Mouse (Mus musculus) thymus, postnatal 4 days (tissue): ENCODE data around the gene Pold2.

Source experiments
- DNase-seq: peaks from one replicate; pipeline ENCODE4 v3.0.0; 2021

Gene Pold2

GRCm38 (mm10) chr11:5877921-5878526 lies at the start of gene Pold2:
Gene Pold2, minus strand, starts transcription at chr11:5878292.
- peak; percentile 97 for DNase-seq

DNA sequence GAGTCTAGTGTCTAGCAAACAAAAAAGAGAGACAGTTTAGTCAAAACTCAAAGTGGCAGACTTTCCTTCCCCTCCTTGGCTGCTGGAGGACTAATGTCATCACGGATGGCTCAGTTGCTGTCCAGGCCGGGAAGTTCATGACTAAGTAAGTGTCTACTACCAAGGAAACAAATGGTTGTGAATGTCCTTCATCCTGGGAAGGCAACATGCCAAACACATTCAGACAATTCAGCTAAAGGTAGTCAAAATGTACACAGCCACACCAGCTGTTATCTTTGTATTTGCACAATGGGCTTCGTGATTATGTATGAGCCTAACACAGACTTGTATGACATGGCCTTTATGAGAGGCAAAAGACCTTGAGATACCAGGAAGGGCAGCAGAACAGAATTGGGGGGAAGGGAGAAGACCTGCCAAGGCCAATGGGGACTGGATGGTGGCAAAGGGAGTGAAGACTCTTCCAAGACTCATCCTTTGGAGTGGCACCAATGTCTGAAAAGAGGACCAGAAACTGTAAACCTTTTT lies 48.7 kb upstream of the Pold2 start:
- no peak for DNase-seq

DNA sequence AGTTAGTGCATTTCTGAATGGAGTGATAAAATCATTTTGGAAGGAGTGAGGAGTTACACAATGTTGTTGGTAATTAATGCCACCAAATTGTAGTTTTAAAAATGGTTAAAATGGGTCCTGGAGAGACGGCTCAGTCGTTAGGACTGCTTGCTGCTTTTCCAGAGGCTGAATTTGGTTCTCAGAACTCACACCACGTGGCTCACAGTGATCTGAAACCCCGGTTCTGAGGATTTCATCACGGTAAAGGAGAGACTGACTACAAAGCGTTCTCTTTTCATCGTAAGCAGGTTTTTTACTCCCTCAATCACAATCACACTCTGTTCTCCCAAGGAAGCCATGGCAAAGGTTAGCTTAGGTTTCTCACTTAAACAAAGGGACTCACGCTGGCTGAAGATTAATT lies 46.6 kb upstream of the Pold2 start:
- no peak for DNase-seq

GRCm38 (mm10) chr11:5920323-5920960 lies 42.4 kb upstream of the Pold2 start:
- peak; percentile 41 for DNase-seq

GRCm38 (mm10) chr11:5919606-5920005 lies 41.5 kb upstream of the Pold2 start:
- DNase-seq: no peak

- DNase-seq: no peak
Observed at GRCm38 (mm10) chr11:5918111-5918510, 40.0 kb upstream of the Pold2 start.

GRCm38 (mm10) chr11:5916178-5916548 lies 38.1 kb upstream of the Pold2 start:
- DNase-seq: no peak

- DNase-seq: no peak
Observed at GRCm38 (mm10) chr11:5915429-5916177, 37.5 kb upstream of the Pold2 start.

DNA sequence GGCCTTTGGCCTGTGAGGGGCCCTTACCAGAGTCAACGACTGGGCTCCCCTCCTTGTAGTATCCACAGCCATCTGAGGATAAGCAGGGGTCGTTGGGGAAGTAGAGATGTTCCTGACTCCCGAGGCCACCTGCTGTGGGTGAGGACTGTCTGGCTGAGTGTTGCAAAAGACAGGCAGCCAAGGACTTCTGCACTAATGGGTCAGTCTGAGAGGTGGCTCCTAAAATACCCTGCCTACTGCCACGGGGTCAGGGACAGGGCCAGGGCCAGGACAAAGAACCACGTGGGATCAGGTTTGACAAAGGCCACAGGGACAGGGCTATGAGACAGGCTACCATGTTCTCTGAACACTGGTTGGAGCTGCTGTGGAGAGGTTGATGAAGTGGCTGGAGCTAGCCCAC lies 36.8 kb upstream of the Pold2 start:
- DNase-seq: no peak

DNA sequence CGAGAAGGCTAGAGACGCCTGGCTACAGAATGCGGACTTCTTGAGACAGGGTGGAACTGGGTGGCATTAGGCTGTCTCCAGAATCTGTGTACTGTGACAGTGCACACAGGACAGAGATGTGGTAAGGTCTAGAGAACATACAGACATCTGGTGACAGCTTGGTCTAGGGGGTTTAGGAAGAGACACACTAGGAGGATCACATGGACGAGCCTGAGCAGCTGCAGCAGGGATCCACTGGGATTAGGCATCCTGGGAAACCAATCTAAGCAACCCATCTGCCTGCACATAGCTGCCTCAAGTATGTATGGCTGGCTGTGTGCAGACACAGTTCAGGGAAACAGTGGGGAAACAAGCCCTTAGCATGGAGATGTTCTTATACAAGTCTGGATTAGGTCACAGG lies 35.8 kb upstream of the Pold2 start:
- DNase-seq: no peak

GRCm38 (mm10) chr11:5913256-5913655 lies 35.2 kb upstream of the Pold2 start:
- no peak for DNase-seq

DNA sequence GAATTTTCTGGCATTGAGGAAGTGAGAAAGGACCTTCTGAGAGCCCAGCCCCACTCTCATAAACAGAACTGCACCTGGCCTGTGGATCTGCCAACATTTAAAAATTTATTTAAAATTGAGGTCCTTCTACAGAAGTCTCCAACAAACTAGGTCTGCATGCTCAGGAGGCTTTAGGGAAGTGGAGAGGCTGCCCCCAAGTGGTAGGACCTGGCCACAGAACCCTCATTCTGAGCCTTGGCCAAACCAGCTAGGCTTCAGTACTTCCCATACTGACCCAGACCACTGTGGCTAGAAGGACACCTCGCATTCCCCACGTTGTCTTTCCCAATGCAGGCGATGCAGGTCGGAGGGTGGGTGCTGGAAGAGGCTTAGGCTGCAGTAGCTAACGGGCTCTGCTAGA lies 34.5 kb upstream of the Pold2 start:
- peak; percentile 71 for DNase-seq

GRCm38 (mm10) chr11:5908642-5909041 lies 30.6 kb upstream of the Pold2 start:
- DNase-seq: no peak

- DNase-seq: no peak
Observed at GRCm38 (mm10) chr11:5907096-5907495, 29.0 kb upstream of the Pold2 start.

- DNase-seq: no peak
Observed at GRCm38 (mm10) chr11:5905778-5906518, 27.9 kb upstream of the Pold2 start.

GRCm38 (mm10) chr11:5904871-5905270 lies 26.8 kb upstream of the Pold2 start:
- DNase-seq: no peak

DNA sequence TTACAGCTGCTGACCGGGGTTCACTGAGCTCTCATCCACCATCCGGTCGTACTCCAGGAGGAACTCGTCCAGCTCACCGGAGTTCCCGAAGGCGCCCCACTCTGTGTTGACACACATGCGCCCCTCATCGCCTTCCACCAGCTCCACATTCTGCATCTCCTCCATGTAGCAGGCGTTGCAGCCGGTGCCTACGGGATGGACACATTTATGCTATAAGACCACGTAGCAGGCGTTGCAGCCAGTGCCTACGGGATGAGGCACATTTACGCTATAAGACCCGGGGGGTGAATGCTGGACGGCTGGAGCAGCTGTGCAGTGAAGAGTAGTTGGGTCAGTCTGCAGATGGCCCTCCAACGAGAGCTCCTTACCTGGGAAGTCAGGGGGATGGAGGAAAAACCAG lies 26.3 kb upstream of the Pold2 start:
- no peak for DNase-seq

GRCm38 (mm10) chr11:5903844-5904243 lies 25.8 kb upstream of the Pold2 start:
- no peak for DNase-seq

DNA sequence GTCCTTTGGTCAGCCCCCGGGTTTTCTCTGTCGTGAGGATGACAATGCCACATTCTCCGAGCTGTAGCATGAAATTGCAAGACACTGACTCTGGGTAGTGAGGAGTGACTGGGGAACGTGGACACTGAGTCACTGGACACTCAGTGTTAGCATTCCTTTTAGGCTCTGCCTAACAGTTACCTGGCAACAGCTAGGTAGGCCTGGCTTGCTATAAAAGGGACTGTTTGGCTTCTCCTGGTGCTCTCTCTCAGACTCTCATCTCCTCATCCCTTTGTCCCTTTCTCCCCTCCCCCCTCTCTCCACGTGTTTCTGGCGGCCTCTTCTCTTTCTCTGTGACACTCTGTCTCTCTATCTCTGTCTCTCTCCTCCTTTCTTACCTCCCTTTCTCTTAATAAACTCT lies 24.3 kb upstream of the Pold2 start:
- DNase-seq: no peak

DNA sequence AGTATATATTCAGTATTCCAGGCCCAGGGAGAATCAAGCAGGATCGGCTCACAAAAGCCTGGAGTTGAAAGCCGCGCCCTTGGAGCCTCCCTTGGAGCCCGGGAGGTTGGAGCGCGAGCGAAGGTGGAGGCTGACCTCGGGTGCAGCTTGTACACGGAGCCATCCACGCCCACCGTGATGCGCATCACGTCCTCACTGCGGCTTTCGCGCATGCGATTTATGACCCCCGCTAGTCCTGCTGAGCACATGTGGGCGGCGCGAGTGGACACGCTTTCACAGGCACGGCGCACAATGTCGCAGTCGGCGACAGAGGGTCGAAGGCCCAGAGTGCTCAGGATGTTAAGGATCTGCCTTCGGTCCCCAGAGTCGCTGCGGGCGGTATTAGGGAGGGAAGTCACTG lies 23.9 kb upstream of the Pold2 start:
- DNase-seq: peak; percentile 36

- no peak for DNase-seq
Observed at GRCm38 (mm10) chr11:5901320-5901719, 23.2 kb upstream of the Pold2 start.

GRCm38 (mm10) chr11:5899286-5899685 lies 21.2 kb upstream of the Pold2 start:
- no peak for DNase-seq

DNA sequence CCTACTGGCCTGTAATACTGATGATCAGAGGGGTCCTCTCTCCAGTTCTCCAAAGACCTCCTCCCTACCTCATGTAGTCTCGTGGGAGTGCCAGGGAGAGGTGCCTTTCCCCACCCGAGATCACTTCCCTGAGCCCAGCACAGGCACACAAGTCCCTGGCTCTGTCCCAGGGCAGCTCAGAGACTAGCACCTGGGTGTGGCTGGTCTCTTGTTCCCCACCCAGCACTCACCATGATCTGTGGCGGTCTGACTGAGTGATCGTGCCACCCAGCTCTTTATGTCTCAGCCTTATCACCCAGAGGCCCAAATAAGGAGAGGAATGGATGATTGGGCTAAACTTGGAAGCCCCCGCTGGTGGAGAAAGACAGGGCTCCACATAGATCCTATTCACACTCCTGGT lies 20.4 kb upstream of the Pold2 start, which contains the start of gene Myl7:
Gene Myl7, minus strand, starts transcription at position 252 of the 400 bp plus-strand sequence.
- no peak for DNase-seq
